Mouse (Mus musculus) urinary bladder, postnatal 0 days (tissue): ENCODE results near the gene Gm26661. TPM values are rescaled to one million over a fixed set of nuclear protein-coding genes. Genes with fewer than 3 reads are reported as not detected.

Experiments used
- polyA plus RNA-seq: library from polyadenylated mRNA; unstranded; fragments of >200 nt; fragmentation: Nextera tagmentation; extraction: Ambion mirVana; gene quantifications from 2 replicates; pipeline ENCODE4 v1.2.1, GENCODE M21; 2015

Gene Gm26661
- polyA plus RNA-seq = not detected in 2 replicates

DNA sequence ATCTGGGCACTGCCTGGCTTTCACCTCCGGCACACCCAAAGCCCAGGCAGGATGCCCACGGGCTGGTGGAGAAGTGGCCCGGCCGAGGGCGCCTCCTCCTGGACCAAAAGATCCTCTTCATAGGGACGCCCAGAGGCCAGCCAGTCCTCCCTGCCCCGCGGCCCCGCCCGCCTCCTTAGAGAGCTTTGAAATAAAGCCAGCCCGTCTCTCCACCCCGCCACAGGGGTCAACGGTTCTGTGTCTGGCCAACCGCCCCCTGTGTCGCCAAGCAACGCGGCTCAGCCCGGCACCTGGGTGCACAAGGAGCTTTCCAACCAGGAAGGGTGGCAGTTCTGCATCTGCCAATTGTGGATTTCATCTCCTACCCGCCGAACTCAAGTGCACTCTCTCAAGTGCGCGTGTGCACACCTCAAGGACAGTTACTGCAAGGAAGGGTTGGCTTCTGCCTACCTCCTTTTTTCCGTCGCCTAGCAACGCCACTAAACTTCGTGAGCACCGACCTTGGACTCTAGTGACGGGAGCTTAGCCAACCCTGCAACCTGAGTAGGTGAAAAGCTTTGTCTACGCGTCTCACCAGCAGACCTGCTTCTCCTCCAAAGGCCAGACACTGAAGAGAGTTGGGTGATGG is at the start of gene Gm26661:
TSS of gene Gm26661 (plus strand) at position 56 of the 628 bp plus-strand sequence.

DNA sequence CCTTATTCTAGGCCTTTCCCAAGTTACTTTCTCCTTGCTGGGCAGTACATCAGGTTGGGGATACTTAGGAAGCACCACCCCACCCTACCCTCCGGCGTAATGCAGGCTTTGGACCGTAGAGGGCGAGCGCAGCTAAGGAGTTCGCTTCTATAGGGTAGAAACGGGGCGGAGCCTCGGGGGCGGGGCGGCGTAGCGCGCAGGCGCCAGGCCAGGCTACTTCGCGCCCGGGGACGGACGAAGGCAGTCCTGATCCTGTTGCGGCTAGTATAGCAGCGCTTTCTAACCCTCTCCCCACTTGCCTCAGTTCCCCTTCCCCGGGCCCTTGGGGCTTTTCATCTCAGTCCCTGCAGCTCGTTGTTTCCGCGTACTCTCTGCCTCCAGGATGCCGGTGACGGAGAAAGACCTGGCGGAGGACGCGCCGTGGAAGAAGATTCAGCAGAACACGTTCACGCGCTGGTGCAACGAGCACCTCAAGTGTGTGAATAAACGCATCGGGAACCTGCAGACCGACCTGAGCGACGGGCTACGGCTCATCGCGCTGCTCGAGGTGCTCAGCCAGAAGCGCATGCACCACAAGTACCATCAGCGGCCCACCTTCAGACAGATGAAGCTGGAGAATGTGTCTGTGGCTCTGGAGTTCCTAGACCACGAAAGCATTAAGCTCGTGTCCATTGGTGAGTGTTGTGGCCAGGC is 26.5 kb downstream of the Gm26661 start, which contains the start of gene Flnb:
TSS of gene Flnb (plus strand) at position 188 of the 693 bp plus-strand sequence.

Other genes with a start within 250 kb of the Gm26661 start
- 0.43 and 0.48 TPM in 2 replicates for gene Gm3558, start 223.0 kb upstream of the Gm26661 start, polyA plus RNA-seq
- not detected in 2 replicates for gene Gm10338, start 196.0 kb upstream of the Gm26661 start, polyA plus RNA-seq
- gene Gm10128, start 147.6 kb upstream of the Gm26661 start, polyA plus RNA-seq = not detected in 2 replicates
- gene Flnb, start 26.4 kb downstream of the Gm26661 start, polyA plus RNA-seq = 17.0 and 17.8 TPM in 2 replicates
- gene Gm45521, start 165.7 kb downstream of the Gm26661 start, polyA plus RNA-seq = not detected in 2 replicates
- gene Dnase1l3, start 203.0 kb downstream of the Gm26661 start, polyA plus RNA-seq = 1.2 TPM in 2 replicates
- gene Abhd6, start 211.3 kb downstream of the Gm26661 start, polyA plus RNA-seq = 15.3 and 18.1 TPM in 2 replicates